Mouse (Mus musculus): ENCODE measurements around the gene Cep350.

DNA sequence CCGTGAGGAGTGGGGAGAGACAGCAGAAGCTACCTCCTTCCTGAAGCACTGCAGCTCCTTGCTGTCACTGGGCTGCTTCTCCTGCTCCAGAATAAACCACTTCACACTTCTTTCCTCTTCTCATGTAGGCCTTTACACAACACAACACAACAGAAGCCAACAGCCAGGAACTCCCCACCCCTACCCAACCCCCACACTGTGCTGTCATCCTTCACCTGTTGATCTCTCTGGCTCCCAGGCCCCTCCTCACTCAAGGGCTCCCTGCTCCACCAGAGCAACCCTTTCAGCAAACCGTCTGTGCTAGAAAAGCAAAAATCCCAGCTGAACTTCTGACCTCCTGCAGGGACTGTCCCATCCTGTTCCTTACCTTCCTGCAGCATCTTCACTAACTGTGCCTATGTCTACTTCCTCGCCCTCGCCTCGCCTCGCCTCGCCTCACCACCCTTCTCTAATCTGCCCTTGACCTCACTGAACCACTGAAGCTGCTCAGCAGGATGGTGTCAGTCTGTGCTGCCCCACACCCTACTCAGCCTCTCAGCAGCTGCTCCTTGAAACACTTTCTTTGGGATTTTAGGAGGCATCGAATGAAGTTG, 145.3 kb downstream of the Cep350 start:
- TF ChIP-seq CTCF (IDR thresholded peaks at IDR 0.05; ENCODE audit: insufficient read depth, low read length): no peak
- no peak for TF ChIP-seq POLR2A (IDR thresholded peaks at IDR 0.05; ENCODE audit: borderline replicate concordance, extremely low read depth, low read depth, low read length)
